Mouse (Mus musculus) limb, embryonic 13.5 days (tissue): ENCODE results near the gene Cdc14b. TPM values are rescaled to one million over a fixed set of nuclear protein-coding genes. Genes with fewer than 3 reads are reported as not detected.
A peak's percentile ranks its signal among the peaks of the same experiment; 100 is the strongest.

Source experiments
- ATAC-seq: fragments of 200-750 bp; cut with Nextera tagmentation; 2 replicates; pipeline ENCODE4 v1.8.0; 2017; ENCODE audit warnings: low read depth, moderate number of reproducible peaks, moderate TSS enrichment; ENCODE audit not compliant: low FRiP score
- H3K27ac ChIP-seq: fragments of 300-500 bp; sonication (generic); 2 replicates; pipeline ENCODE4 v1.5.1; 2015; ENCODE audit warnings: inconsistent platforms, mild to moderate bottlenecking, moderate library complexity
- H3K27me3 ChIP-seq: fragments of 300-500 bp; sonication (generic); 2 replicates; pipeline ENCODE4 v1.6.1; 2015; ENCODE audit warnings: mild to moderate bottlenecking, inconsistent platforms
- H3K36me3 ChIP-seq: fragments of 300-500 bp; sonication (generic); 2 replicates; pipeline ENCODE4 v1.6.1; 2015; ENCODE audit warnings: inconsistent platforms, mild to moderate bottlenecking, moderate library complexity
- H3K4me1 ChIP-seq: fragments of 300-500 bp; sonication (generic); 2 replicates; pipeline ENCODE4 v1.6.1; 2015; ENCODE audit warnings: inconsistent platforms
- H3K4me2 ChIP-seq: fragments of 300-500 bp; sonication (generic); replicated peaks from 2 replicates; pipeline ENCODE4 v1.6.1; 2015; ENCODE audit warnings: inconsistent platforms, mild to moderate bottlenecking, moderate library complexity
- H3K4me3 ChIP-seq: fragments of 300-500 bp; sonication (generic); 2 replicates; pipeline ENCODE4 v1.5.1; 2015; ENCODE audit warnings: moderate library complexity, mild to moderate bottlenecking, inconsistent platforms
- H3K9ac ChIP-seq: fragments of 300-500 bp; sonication (generic); 2 replicates; pipeline ENCODE4 v1.6.1; 2015; ENCODE audit warnings: mild to moderate bottlenecking, inconsistent platforms
- H3K9me3 ChIP-seq: fragments of 300-500 bp; sonication (generic); 2 replicates; pipeline ENCODE4 v1.6.1; 2016; ENCODE audit warnings: inconsistent platforms
- WGBS: fragments of 180-500 bp; shearing (Covaris S2); methylation state at CpG from one replicate; pipeline ENCODE4 v1.1.7; 2015; 5-methylcytosine and 5-hydroxymethylcytosine counted together
- polyA plus RNA-seq: library from polyadenylated mRNA; unstranded; fragments of >200 nt; fragmentation: Nextera tagmentation; extraction: Ambion mirVana; gene quantifications from 2 replicates; pipeline ENCODE4 v1.2.1, GENCODE M21; 2015

Cdc14b gene
- polyA plus RNA-seq, 1 experiment from 2014 or later = 22.0 TPM

GRCm38 (mm10) chr13:64309842-64310241 lies 34.8 kb upstream of the Cdc14b start:
- Histone ChIP-seq H3K9me3 (no peaks in the 10 kb centered on the region), H3K36me3 (peaks cover 15% of the 10 kb centered on the region), H3K9ac (no peak overlapping the region), H3K4me2 (no peak overlapping the region), H3K27ac (no peak overlapping the region), H3K4me3 (no peak overlapping the region), H3K4me1 (peaks cover 17% of the 10 kb centered on the region), H3K27me3 (no peaks in the 10 kb centered on the region)
- WGBS = 81% methylated on average over 11 of the region's 11 CpGs
- ATAC-seq = no peak

- Histone ChIP-seq H3K9me3 (no peaks in the 10 kb centered on the region), H3K4me2 (no peak overlapping the region), H3K9ac (no peak overlapping the region), H3K27ac (no peak overlapping the region), H3K36me3 (peaks cover 22% of the 10 kb centered on the region), H3K27me3 (no peaks in the 10 kb centered on the region), H3K4me3 (no peak overlapping the region), H3K4me1 (peaks cover 17% of the 10 kb centered on the region)
- 61% methylated on average over 5 of the region's 5 CpGs for WGBS
- ATAC-seq = no peak
Measured at GRCm38 (mm10) chr13:64309036-64309435, 33.9 kb upstream of the Cdc14b start.

- no peak for ATAC-seq
- Histone ChIP-seq H3K9ac (no peak overlapping the region), H3K4me1 (peaks cover 17% of the 10 kb centered on the region), H3K4me2 (no peak overlapping the region), H3K36me3 (peaks cover 34% of the 10 kb centered on the region), H3K27ac (no peak overlapping the region), H3K27me3 (no peaks in the 10 kb centered on the region), H3K4me3 (no peak overlapping the region), H3K9me3 (no peaks in the 10 kb centered on the region)
- 88% methylated on average over 5 of the region's 5 CpGs for WGBS
Measured at GRCm38 (mm10) chr13:64307508-64307907, 32.4 kb upstream of the Cdc14b start.

GRCm38 (mm10) chr13:64306078-64306477 lies 31.0 kb upstream of the Cdc14b start:
- H3K4me1 ChIP-seq = peaks cover 11% of the 10 kb centered on the region
- peaks cover 37% of the 10 kb centered on the region for H3K36me3 ChIP-seq
- H3K4me2 ChIP-seq = no peak overlapping the region
- no peaks in the 10 kb centered on the region for H3K9me3 ChIP-seq
- WGBS = 71% methylated on average over 3 of the region's 3 CpGs
- H3K4me3 ChIP-seq = no peak overlapping the region
- H3K27me3 ChIP-seq = no peaks in the 10 kb centered on the region
- no peak overlapping the region for H3K27ac ChIP-seq
- H3K9ac ChIP-seq = no peak overlapping the region
- 0 out of 2 replicates have a peak, but pooled peaks have one; percentile 17 for ATAC-seq

- WGBS = 92% methylated on average over 1 of the region's 1 CpGs
- H3K27me3 ChIP-seq = no peaks in the 10 kb centered on the region
- H3K9ac ChIP-seq = no peak overlapping the region
- H3K27ac ChIP-seq = no peak overlapping the region
- H3K9me3 ChIP-seq = no peaks in the 10 kb centered on the region
- H3K4me3 ChIP-seq = no peak overlapping the region
- no peaks in the 10 kb centered on the region for H3K4me1 ChIP-seq
- peaks cover 35% of the 10 kb centered on the region for H3K36me3 ChIP-seq
- ATAC-seq = no peak
- no peak overlapping the region for H3K4me2 ChIP-seq
Measured at GRCm38 (mm10) chr13:64299069-64299468, 24.0 kb upstream of the Cdc14b start.

GRCm38 (mm10) chr13:64286791-64287190 lies 11.7 kb upstream of the Cdc14b start:
- H3K9me3 ChIP-seq = peaks cover 8% of the 10 kb centered on the region; the same call in 1 of the 2 replicates
- H3K4me1 ChIP-seq = peaks cover 14% of the 10 kb centered on the region; the same call in 1 of the 2 replicates
- no peak overlapping the region for H3K9ac ChIP-seq
- H3K27me3 ChIP-seq = no peaks in the 10 kb centered on the region
- ATAC-seq = no peak
- H3K36me3 ChIP-seq = peaks cover 14% of the 10 kb centered on the region
- no peak overlapping the region for H3K4me3 ChIP-seq
- WGBS = 20% methylated on average over 4 of the region's 4 CpGs
- H3K4me2 ChIP-seq = no peak overlapping the region
- H3K27ac ChIP-seq = no peak overlapping the region

- H3K27ac ChIP-seq = no peak overlapping the region
- peaks cover 8% of the 10 kb centered on the region; the same call in 1 of the 2 replicates for H3K9me3 ChIP-seq
- WGBS = 72% methylated on average over 4 of the region's 4 CpGs
- H3K4me3 ChIP-seq = no peak overlapping the region
- H3K9ac ChIP-seq = no peak overlapping the region
- H3K4me2 ChIP-seq = no peak overlapping the region
- no peak for ATAC-seq
- peaks cover 12% of the 10 kb centered on the region for H3K36me3 ChIP-seq
- H3K27me3 ChIP-seq = no peaks in the 10 kb centered on the region
- H3K4me1 ChIP-seq = peaks cover 14% of the 10 kb centered on the region; the same call in 1 of the 2 replicates
Measured at GRCm38 (mm10) chr13:64286321-64286720, 11.2 kb upstream of the Cdc14b start.

GRCm38 (mm10) chr13:64284676-64285075 lies 9.6 kb upstream of the Cdc14b start:
- no peak overlapping the region for H3K27ac ChIP-seq
- H3K9me3 ChIP-seq = peaks cover 8% of the 10 kb centered on the region; the same call in 1 of the 2 replicates
- H3K4me3 ChIP-seq = no peak overlapping the region
- no peak for ATAC-seq
- H3K4me1 ChIP-seq = peaks cover 14% of the 10 kb centered on the region; the same call in 1 of the 2 replicates
- no peak overlapping the region for H3K4me2 ChIP-seq
- 96% methylated on average over 2 of the region's 2 CpGs for WGBS
- H3K36me3 ChIP-seq = peaks cover 3% of the 10 kb centered on the region; the same call in 1 of the 2 replicates
- H3K27me3 ChIP-seq = no peaks in the 10 kb centered on the region
- H3K9ac ChIP-seq = no peak overlapping the region

GRCm38 (mm10) chr13:64280940-64281339 lies 5.8 kb upstream of the Cdc14b start:
- Histone ChIP-seq H3K9me3 (peaks cover 8% of the 10 kb centered on the region; the same call in 1 of the 2 replicates), H3K27ac (no peak overlapping the region), H3K36me3 (0 out of 2 replicates have a peak, but pooled peaks cover 3% of the 10 kb centered on the region), H3K9ac (no peak overlapping the region), H3K4me3 (no peak overlapping the region), H3K27me3 (0 out of 2 replicates have a peak, but pooled peaks cover 5% of the 10 kb centered on the region), H3K4me2 (no peak overlapping the region), H3K4me1 (0 out of 2 replicates have a peak, but pooled peaks cover 1% of the 10 kb centered on the region)
- ATAC-seq = no peak
- WGBS = 90% methylated on average over 5 of the region's 5 CpGs

GRCm38 (mm10) chr13:64275754-64276127 lies 651 bp upstream of the Cdc14b start:
- peak overlapping the region; percentile 85 for H3K4me3 ChIP-seq
- H3K36me3 ChIP-seq = no peaks in the 10 kb centered on the region
- H3K4me2 ChIP-seq = peak overlapping the region; percentile 99
- H3K27ac ChIP-seq = no peak overlapping the region
- no peaks in the 10 kb centered on the region for H3K9me3 ChIP-seq
- 0 out of 2 replicates have a peak, but pooled peaks have one; percentile 2 for ATAC-seq
- 20% methylated on average over 9 of the region's 9 CpGs for WGBS
- H3K27me3 ChIP-seq = 0 out of 2 replicates have a peak, but pooled peaks cover 5% of the 10 kb centered on the region
- peak overlapping the region; percentile 69 for H3K9ac ChIP-seq
- H3K4me1 ChIP-seq = peaks cover 8% of the 10 kb centered on the region

GRCm38 (mm10) chr13:64273891-64274844 lies 922 bp downstream of the Cdc14b start:
- H3K27ac ChIP-seq = no peak overlapping the region
- WGBS = under 1% methylated on average over 92 of the region's 95 CpGs

GRCm38 (mm10) chr13:64273352-64273751 lies 1.7 kb downstream of the Cdc14b start:
- Histone ChIP-seq H3K27me3 (0 out of 2 replicates have a peak, but pooled peaks cover 5% of the 10 kb centered on the region), H3K4me3 (peak overlapping the region; percentile 85), H3K9ac (no peak overlapping the region)

More at GRCm38 (mm10) chr13:64273891-64274844, 922 bp downstream of the Cdc14b start:
- Histone ChIP-seq H3K9ac (peak overlapping the region; percentile 78), H3K4me3 (peak overlapping the region; percentile 85), H3K4me1 (peaks cover 8% of the 10 kb centered on the region), H3K9me3 (no peaks in the 10 kb centered on the region), H3K36me3 (no peaks in the 10 kb centered on the region), H3K27me3 (0 out of 2 replicates have a peak, but pooled peaks cover 5% of the 10 kb centered on the region), H3K4me2 (peak overlapping the region; percentile 99)
- peak; percentile 48 for ATAC-seq

More at GRCm38 (mm10) chr13:64273352-64273751, 1.7 kb downstream of the Cdc14b start:
- Histone ChIP-seq H3K4me2 (peak overlapping the region; percentile 99), H3K4me1 (peaks cover 8% of the 10 kb centered on the region), H3K27ac (no peak overlapping the region), H3K9me3 (no peaks in the 10 kb centered on the region), H3K36me3 (no peaks in the 10 kb centered on the region)
- no peak for ATAC-seq
- 33% methylated on average over 8 of the region's 8 CpGs for WGBS
